Mouse (Mus musculus) small intestine, adult 2 months (tissue): ENCODE results near the gene Sgca. TPM values are rescaled to one million over a fixed set of nuclear protein-coding genes. Genes with fewer than 3 reads are reported as not detected.
"Not testable (repeated sequence)": the region's sequence is repeated elsewhere in the genome, so short reads cannot be mapped to it uniquely, and the experiment has no call there.

Experiments used
- H3K27ac ChIP-seq: fragments of 200-500 bp; 2 replicates; pipeline ENCODE4 v1.5.1; 2012; ENCODE audit warnings: low read depth, low read length, control low read depth, inconsistent platforms; ENCODE audit not compliant: insufficient read depth
- H3K27me3 ChIP-seq: fragments of 200-500 bp; 2 replicates; pipeline ENCODE4 v1.6.1; 2012; ENCODE audit warnings: mild to moderate bottlenecking, moderate library complexity, low read length, inconsistent platforms; ENCODE audit not compliant: control insufficient read depth, insufficient read depth
- H3K36me3 ChIP-seq: fragments of 200-500 bp; 2 replicates; pipeline ENCODE4 v1.6.1; 2012; ENCODE audit warnings: mild to moderate bottlenecking, low read length, control low read depth, inconsistent platforms; ENCODE audit not compliant: control insufficient read depth, insufficient read depth
- H3K4me1 ChIP-seq: fragments of 200-500 bp; 2 replicates; pipeline ENCODE4 v1.6.1; 2012; ENCODE audit warnings: low read length, inconsistent platforms, mixed read lengths; ENCODE audit not compliant: control insufficient read depth, insufficient read depth, insufficient read length
- H3K4me3 ChIP-seq: fragments of 200-500 bp; 2 replicates; pipeline ENCODE4 v1.5.1; 2012; ENCODE audit warnings: low read depth, mild to moderate bottlenecking, control low read depth, inconsistent platforms, low read length, moderate library complexity
- CTCF ChIP-seq: fragments of 200-500 bp; IDR thresholded peaks from 2 replicates; pipeline ENCODE4 v1.5.1; 2012; ENCODE audit warnings: low read depth, mild to moderate bottlenecking, control low read depth, inconsistent platforms, low read length, moderate library complexity, mixed read lengths; ENCODE audit not compliant: insufficient replicate concordance, insufficient read length; ENCODE audit errors: extremely low read depth
- POLR2A ChIP-seq: fragments of 200-500 bp; IDR thresholded peaks from 2 replicates; pipeline ENCODE4 v1.6.1; 2012; ENCODE audit warnings: low read depth, mild to moderate bottlenecking, control low read depth, inconsistent platforms, low read length, moderate library complexity
- WGBS: fragments of 180-500 bp; shearing (Covaris S2); methylation state at CpG from one replicate; pipeline ENCODE4 v1.1.7; 2018; 5-methylcytosine and 5-hydroxymethylcytosine counted together
- polyA plus RNA-seq: library from polyadenylated mRNA; depleted of rRNA; stranded (reverse); fragments of >200 nt; gene quantifications from 2 replicates; pipeline ENCODE4 v1.2.3, GENCODE M21; 2012

Sgca gene
- polyA plus RNA-seq, 1 experiment, result 1.7 TPM

GRCm38 (mm10) chr11:94972887-94973286, 3.2 kb downstream of the Sgca start:
- Histone ChIP-seq H3K4me1 (peaks cover 2% of the 10 kb centered on the region; the same call in 1 of the 2 replicates), H3K27me3 (no peaks in the 10 kb centered on the region; the same call in 1 of the 2 replicates), H3K36me3 (no peaks in the 10 kb centered on the region), H3K4me3 (no peak overlapping the region), H3K27ac (no peak overlapping the region)
- WGBS, result 66% methylated on average over 5 of the region's 5 CpGs
- TF ChIP-seq POLR2A, result no peak
- TF ChIP-seq CTCF, result no peak

DNA sequence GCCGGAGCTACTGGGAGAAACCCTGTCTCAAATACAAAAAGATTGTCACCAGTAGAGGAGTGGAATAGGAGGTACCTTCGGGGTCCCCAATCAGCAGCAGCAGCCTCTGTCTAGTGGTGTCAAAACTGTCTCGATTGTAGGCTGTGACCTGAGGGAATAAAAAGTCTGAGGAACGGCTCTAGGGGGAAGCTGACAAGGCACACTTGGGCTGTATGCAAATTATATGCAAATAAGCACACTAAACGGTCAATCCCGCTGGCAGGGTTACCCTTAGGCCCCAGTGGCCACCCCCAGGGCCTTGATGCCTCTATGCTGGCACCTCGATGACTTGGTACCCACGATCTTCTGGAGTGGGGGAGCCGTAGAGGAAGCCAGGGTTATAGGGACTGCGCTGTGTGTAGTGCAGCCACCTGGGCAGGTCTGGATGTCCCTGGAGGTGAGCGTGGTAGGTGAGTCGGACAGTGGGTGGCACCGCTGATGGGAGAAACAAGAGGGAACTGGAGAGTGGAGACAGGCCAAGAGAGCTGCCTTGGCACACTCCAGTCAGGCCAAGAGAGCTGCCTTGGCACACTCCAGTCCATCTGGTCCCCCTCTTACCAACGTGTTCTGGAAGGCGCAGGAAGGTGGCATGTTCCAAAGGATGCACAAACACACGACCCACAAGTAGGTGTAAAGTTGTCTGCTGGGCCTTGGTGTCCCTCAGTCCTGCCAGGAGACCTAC, 4.1 kb downstream of the Sgca start:
- Histone ChIP-seq H3K36me3 (no peaks in the 10 kb centered on the region), H3K27ac (no peak overlapping the region), H3K27me3 (no peaks in the 10 kb centered on the region; the same call in 1 of the 2 replicates), H3K4me3 (no peak overlapping the region), H3K4me1 (peaks cover 2% of the 10 kb centered on the region; the same call in 1 of the 2 replicates)
- WGBS, result 57% methylated on average over 16 of the region's 16 CpGs
- TF ChIP-seq POLR2A (no peak), CTCF (no peak)

DNA sequence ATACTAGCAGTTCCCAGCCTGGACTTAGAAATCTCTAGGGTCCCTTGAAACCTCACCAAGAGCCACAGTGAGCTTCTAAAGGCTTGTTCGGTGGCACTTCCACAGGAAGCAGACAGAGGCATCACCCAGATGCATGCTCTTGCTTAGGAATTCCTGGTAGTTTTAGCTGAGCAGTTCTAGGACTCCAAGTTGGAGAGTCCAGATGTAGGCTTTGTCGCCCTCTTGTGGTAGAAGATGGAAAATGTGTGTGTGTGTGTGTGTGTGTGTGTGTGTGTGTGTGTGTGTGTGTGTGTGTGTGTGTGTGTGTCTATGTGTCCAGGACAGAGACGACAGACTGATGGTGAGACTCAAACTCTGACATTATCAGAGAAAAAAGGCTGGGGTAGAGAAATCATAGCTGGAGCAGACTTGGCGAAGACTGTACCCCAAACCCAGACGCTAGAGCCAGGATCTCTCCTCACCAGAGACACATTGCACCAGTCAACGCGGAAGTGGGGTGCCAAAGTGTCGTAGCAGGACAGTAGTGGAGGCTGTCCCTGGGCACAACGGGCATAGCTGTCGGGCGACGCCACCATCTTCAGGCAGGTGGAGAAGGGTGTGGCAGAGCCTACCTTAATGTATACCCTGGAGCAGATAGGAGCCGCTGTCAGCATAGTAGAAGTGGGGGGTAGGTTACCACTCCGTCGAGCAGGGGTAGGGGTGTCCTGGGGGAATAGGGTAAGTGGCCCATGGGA, 5.8 kb downstream of the Sgca start:
- TF ChIP-seq CTCF, result peak; percentile 41; the same call in 1 of the 2 replicates
- no peak for TF ChIP-seq POLR2A
- H3K27me3 ChIP-seq, result no peaks in the 10 kb centered on the region; the same call in 1 of the 2 replicates
- no peak overlapping the region for H3K4me3 ChIP-seq
- peaks cover 2% of the 10 kb centered on the region; the same call in 1 of the 2 replicates for H3K4me1 ChIP-seq
- WGBS, result 35% methylated on average over 15 of the region's 15 CpGs
- no peaks in the 10 kb centered on the region for H3K36me3 ChIP-seq
- H3K27ac ChIP-seq, result no peak overlapping the region

GRCm38 (mm10) chr11:94969709-94970108, 6.4 kb downstream of the Sgca start:
- 81% methylated on average over 4 of the region's 4 CpGs for WGBS
- H3K4me1 ChIP-seq, result not testable (repeated sequence)

DNA sequence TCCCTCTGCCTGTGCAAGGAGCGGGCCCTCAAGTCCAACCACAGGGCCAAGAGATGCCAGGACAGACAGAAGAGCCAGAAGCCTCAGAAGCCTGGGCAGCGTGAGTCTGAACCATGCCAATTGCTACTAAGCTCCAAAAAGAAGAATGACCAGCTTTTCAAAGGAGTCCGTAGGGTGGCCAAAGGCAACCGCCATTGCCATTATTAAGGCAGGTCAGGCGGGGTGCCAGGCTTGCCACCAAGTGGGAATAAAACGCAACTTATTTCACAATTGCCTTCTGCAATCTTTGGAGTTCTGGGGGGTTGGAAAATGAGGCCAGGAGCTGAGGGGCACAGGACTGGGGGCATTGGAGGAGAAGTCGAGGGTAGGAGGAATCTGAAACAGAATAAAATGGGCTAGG, 7.9 kb downstream of the Sgca start:
- no peak for TF ChIP-seq CTCF
- no peak for TF ChIP-seq POLR2A
- Histone ChIP-seq H3K4me3 (no peak overlapping the region), H3K27ac (no peak overlapping the region), H3K27me3 (no peaks in the 10 kb centered on the region; the same call in 1 of the 2 replicates), H3K36me3 (no peaks in the 10 kb centered on the region), H3K4me1 (peaks cover 2% of the 10 kb centered on the region; the same call in 1 of the 2 replicates)
- 76% methylated on average over 7 of the region's 7 CpGs for WGBS

More at GRCm38 (mm10) chr11:94969709-94970108, 6.4 kb downstream of the Sgca start:
- not testable (repeated sequence) for H3K27ac ChIP-seq, H3K27me3 ChIP-seq, H3K36me3 ChIP-seq, H3K4me3 ChIP-seq

DNA sequence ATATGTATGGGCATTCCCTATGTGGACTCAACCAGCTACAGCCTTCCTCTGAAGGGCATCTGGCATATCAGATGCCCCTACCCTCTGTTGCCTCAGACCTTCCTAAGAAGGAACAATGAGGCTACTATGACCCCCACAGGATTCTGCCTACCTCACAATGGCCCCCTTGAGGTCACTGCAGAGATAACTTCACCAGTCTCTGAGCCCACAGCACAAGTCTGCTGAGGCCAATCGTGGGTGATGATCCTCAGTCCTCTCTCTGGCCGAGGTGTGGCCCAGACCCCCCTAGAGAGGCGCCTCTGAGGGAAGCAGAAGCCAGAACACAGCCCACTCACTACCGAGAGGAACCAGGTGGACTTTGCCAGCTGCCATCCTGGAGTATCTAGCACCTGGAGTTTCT, 8.7 kb downstream of the Sgca start, which contains the start of gene Hils1:
TSS of gene Hils1 (plus strand) at position 175 of the 400 bp plus-strand sequence.
- peaks cover 3% of the 10 kb centered on the region; the same call in 1 of the 2 replicates for H3K4me1 ChIP-seq
- no peak within 1 kb of the TSS for H3K27ac ChIP-seq
- 31% methylated on average over 4 of the region's 4 CpGs for WGBS
- H3K27me3 ChIP-seq, result no peaks in the 10 kb centered on the region; the same call in 1 of the 2 replicates
- no peaks in the 10 kb centered on the region for H3K36me3 ChIP-seq
- TF ChIP-seq POLR2A (no peak), CTCF (no peak)
- H3K4me3 ChIP-seq, result no peak within 1 kb of the TSS

GRCm38 (mm10) chr11:94962534-94963101, 13.5 kb downstream of the Sgca start:
- no peak for TF ChIP-seq POLR2A
- TF ChIP-seq CTCF, result no peak
- WGBS, result 48% methylated on average over 5 of the region's 5 CpGs

More at GRCm38 (mm10) chr11:94962534-94963101, 13.5 kb downstream of the Sgca start:
- H3K27me3 ChIP-seq, result no peaks in the 10 kb centered on the region
- peaks cover 12% of the 10 kb centered on the region; the same call in 1 of the 2 replicates for H3K4me1 ChIP-seq
- no peaks in the 10 kb centered on the region for H3K36me3 ChIP-seq
- H3K27ac ChIP-seq, result no peak overlapping the region
- no peak overlapping the region for H3K4me3 ChIP-seq
